Mouse (Mus musculus): ENCODE measurements around the gene Cst3.

DNA sequence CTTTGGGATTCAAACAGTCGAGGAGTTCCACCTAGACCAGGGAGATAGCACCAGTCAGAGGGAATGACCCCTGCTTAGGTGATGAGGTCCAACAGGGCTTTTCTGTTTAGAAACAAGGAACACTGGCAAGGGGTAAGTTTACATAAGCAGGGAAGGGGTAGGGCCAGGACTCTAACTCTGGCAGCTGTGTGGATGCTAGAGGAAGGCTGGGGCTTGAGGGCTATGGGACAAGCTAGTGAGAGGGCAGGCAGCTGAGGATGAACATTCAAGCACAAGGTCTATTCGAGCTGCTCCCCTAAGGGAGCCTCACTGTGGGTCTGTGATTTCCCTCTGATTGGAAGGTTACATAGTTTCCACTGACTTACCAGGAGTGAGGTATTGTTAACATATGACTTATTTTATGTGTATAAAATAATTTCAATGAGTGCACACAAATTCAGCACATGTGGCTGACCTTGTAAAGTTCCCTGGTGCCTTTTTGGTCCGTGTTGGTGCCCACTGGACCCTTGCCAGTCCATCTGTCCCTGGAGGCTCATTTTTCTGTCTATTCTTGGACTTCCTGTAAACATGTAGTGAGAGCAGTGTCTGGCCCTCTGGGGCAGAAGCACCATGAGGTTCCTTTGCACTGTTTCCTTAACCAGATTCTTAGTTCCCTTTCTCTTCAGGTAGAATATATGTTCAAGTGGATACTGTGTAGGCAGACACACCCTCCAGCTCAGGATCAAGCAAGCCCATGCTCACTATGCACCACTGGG, 1.7 kb upstream of the Cst3 start:
- TF ChIP-seq CTCF (IDR thresholded peaks at IDR 0.05; ENCODE audit: control insufficient read depth, insufficient read depth, low read length) = no peak
- no peak for TF ChIP-seq POLR2A (IDR thresholded peaks at IDR 0.05; ENCODE audit: borderline replicate concordance, control insufficient read depth, low read depth, low read length)

Measured in bone marrow, adult 2 months (tissue).